ENCODE assay signal across 17 mouse cellular contexts in genomic region chr16:44165182-44165581, GRCm38 (mm10). TPM values are rescaled to one million over a fixed set of nuclear protein-coding genes. Genes with fewer than 3 reads are reported as not detected.
DNase-seq lines count a peak whose midpoint lies in the region; ATAC-seq and TF ChIP-seq lines count a peak whose summit lies in the region.
"Had no signal": no experiment of that assay in that cellular context is flagged by ENCODE, and none has a peak within 500 bp of the region (broad histone marks: within the 10 kb centered on the region; RNA-seq: fewer than 3 reads in every experiment).

No protein-coding gene starts in this region.

- H3K4me3 ChIP-seq in heart, embryonic 12.5 days = no peak overlapping the region
- H3K4me3 ChIP-seq in MEL (ENCODE audit: control insufficient read depth in 1 of 2, insufficient read depth in 1 of 2, low read depth in 2 of 2, low read length in 2 of 2) = no peak overlapping the region
- no peak overlapping the region for H3K4me3 ChIP-seq in liver, embryonic 13.5 days (replicated peaks)
- H3K4me3 ChIP-seq in stomach, embryonic 15.5 days (replicated peaks) = no peak overlapping the region
- no peak overlapping the region for H3K4me3 ChIP-seq in kidney, adult 2 months (ENCODE audit: insufficient read depth, low read depth, low read length)
- H3K4me3 ChIP-seq: hindbrain, embryonic 10.5 days; limb, embryonic 15.5 days had no signal

- no peaks in the 10 kb centered on the region for H3K79me2 ChIP-seq in MEL (ENCODE audit: control insufficient read depth, insufficient read depth, low read length, poor library complexity)

- H3K4me1 ChIP-seq in heart, embryonic 12.5 days (replicated peaks) = no peaks in the 10 kb centered on the region
- H3K4me1 ChIP-seq in MEL (ENCODE audit: control insufficient read depth in 1 of 2, insufficient read depth in 2 of 2, low read length in 2 of 2) = peaks cover 0 to 5% of the 10 kb centered on the region in 2 experiments; a peak in 2 of 4 replicates
- H3K4me1 ChIP-seq in liver, embryonic 13.5 days (replicated peaks) = 0 out of 2 replicates have a peak, but pooled peaks cover 3% of the 10 kb centered on the region
- H3K4me1 ChIP-seq in stomach, embryonic 15.5 days = no peaks in the 10 kb centered on the region
- H3K4me1 ChIP-seq in kidney, adult 2 months (ENCODE audit: control insufficient read depth, insufficient read depth, low read length) = no peaks in the 10 kb centered on the region; the same call in 1 of the 2 replicates
- H3K4me1 ChIP-seq: hindbrain, embryonic 10.5 days; limb, embryonic 15.5 days had no signal

- no peak for TF ChIP-seq CTCF in MEL (IDR thresholded peaks at IDR 0.05 in 2 of 3, conservative IDR thresholded peaks at IDR 0.05 in 1 of 3; ENCODE audit: control insufficient read depth in 1 of 3, insufficient read depth in 1 of 3, low read depth in 2 of 3, low read length in 3 of 3, poor library complexity in 1 of 3, severe bottlenecking in 1 of 3)
- TF ChIP-seq CTCF in kidney, adult 2 months (conservative IDR thresholded peaks at IDR 0.05; ENCODE audit: insufficient read depth, insufficient read length, low read depth, low read length) = no peak

- no peak for TF ChIP-seq RAD21 in MEL (IDR thresholded peaks at IDR 0.05; ENCODE audit: low read depth, low read length)

- H3K36me3 ChIP-seq in heart, embryonic 12.5 days = no peaks in the 10 kb centered on the region
- peaks cover 12 to 20% of the 10 kb centered on the region in 2 experiments; a peak in 3 of 4 replicates for H3K36me3 ChIP-seq in MEL (ENCODE audit: control insufficient read depth in 1 of 2, insufficient read depth in 2 of 2, low read length in 2 of 2)
- H3K36me3 ChIP-seq in liver, embryonic 13.5 days = peaks cover 2% of the 10 kb centered on the region
- no peaks in the 10 kb centered on the region for H3K36me3 ChIP-seq in stomach, embryonic 15.5 days
- no peaks in the 10 kb centered on the region for H3K36me3 ChIP-seq in kidney, adult 2 months (ENCODE audit: control insufficient read depth, insufficient read depth, low read length)
- H3K36me3 ChIP-seq: limb, embryonic 15.5 days had no signal

- H3K4me2 ChIP-seq in heart, embryonic 12.5 days = no peak overlapping the region
- no peak overlapping the region for H3K4me2 ChIP-seq in liver, embryonic 13.5 days
- H3K4me2 ChIP-seq in stomach, embryonic 15.5 days = no peak overlapping the region
- H3K4me2 ChIP-seq: limb, embryonic 15.5 days had no signal

- no peaks in the 10 kb centered on the region for H3K9me3 ChIP-seq in heart, embryonic 12.5 days (replicated peaks)
- H3K9me3 ChIP-seq in MEL (replicated peaks; ENCODE audit: insufficient read depth, low read length) = no peaks in the 10 kb centered on the region
- no peaks in the 10 kb centered on the region for H3K9me3 ChIP-seq in liver, embryonic 13.5 days (replicated peaks)
- H3K9me3 ChIP-seq in stomach, embryonic 15.5 days = no peaks in the 10 kb centered on the region
- H3K9me3 ChIP-seq: hindbrain, embryonic 10.5 days; limb, embryonic 15.5 days had no signal

- TF ChIP-seq EP300 in MEL (IDR thresholded peaks at IDR 0.05; ENCODE audit: low read depth in 1 of 2, low read length in 2 of 2) = no peak

- H3K27ac ChIP-seq in heart, embryonic 12.5 days (ENCODE audit: poor library complexity, severe bottlenecking) = 0 out of 2 replicates have a peak overlapping the region, but pooled peaks have one; percentile 8
- no peak overlapping the region for H3K27ac ChIP-seq in MEL (ENCODE audit: control insufficient read depth, low read depth, low read length)
- H3K27ac ChIP-seq in liver, embryonic 13.5 days = no peak overlapping the region
- H3K27ac ChIP-seq in stomach, embryonic 15.5 days = no peak overlapping the region
- H3K27ac ChIP-seq in kidney, adult 2 months (ENCODE audit: insufficient read depth, low read depth, low read length) = no peak overlapping the region
- H3K27ac ChIP-seq: hindbrain, embryonic 10.5 days; limb, embryonic 15.5 days had no signal

- WGBS in heart, embryonic 12.5 days = 58% methylated on average over 3 of the region's 3 CpGs
- 51% methylated on average over 3 of the region's 3 CpGs for WGBS in liver, embryonic 13.5 days (ENCODE audit: insufficient replicate concordance)
- 45% methylated on average over 3 of the region's 3 CpGs for WGBS in stomach, embryonic 15.5 days
- WGBS in kidney, adult 2 months = 50% methylated on average over 3 of the region's 3 CpGs

- H3K9ac ChIP-seq in heart, embryonic 12.5 days = no peak overlapping the region
- no peak overlapping the region for H3K9ac ChIP-seq in MEL (ENCODE audit: control insufficient read depth, low read depth, low read length, poor library complexity, severe bottlenecking)
- H3K9ac ChIP-seq in liver, embryonic 13.5 days = no peak overlapping the region
- H3K9ac ChIP-seq in stomach, embryonic 15.5 days = no peak overlapping the region
- H3K9ac ChIP-seq: limb, embryonic 15.5 days had no signal

- no peak for ATAC-seq in heart, embryonic 12.5 days (ENCODE audit: insufficient number of reproducible peaks, low FRiP score)
- peak; percentile 51 for ATAC-seq in liver, embryonic 13.5 days (ENCODE audit: low read depth)
- ATAC-seq in stomach, embryonic 15.5 days (ENCODE audit: insufficient read depth, low FRiP score, low read depth) = peak; percentile 39; the same call in 1 of the 2 replicates
- ATAC-seq: forebrain, embryonic 16.5 days had no signal

- TF ChIP-seq POLR2A in MEL (IDR thresholded peaks at IDR 0.05; ENCODE audit: control insufficient read depth in 1 of 2, insufficient read depth in 1 of 2, low read depth in 1 of 2, low read length in 2 of 2, poor library complexity in 1 of 2) = no peak
- TF ChIP-seq POLR2A in kidney, adult 2 months (IDR thresholded peaks at IDR 0.05; ENCODE audit: low read depth, low read length) = no peak

- DNase-seq in heart, adult 9 months (ENCODE audit: low spot score in 2 of 2) = no peak
- DNase-seq in MEL (ENCODE audit: low read depth, low spot score) = peak; percentile 64
- DNase-seq in liver, embryonic 13.5 days = no peak
- DNase-seq in kidney, adult 2 months = no peak
- no peak for DNase-seq in urinary bladder, postnatal 25 days (ENCODE audit: low spot score)
- DNase-seq: adrenal gland, adult 8-10 months; cerebellum, adult 8-10 months; gastrocnemius, postnatal 36 days; kidney, postnatal 36 days; layer of hippocampus, adult 9-11 months; right cerebral cortex, postnatal 25 days had no signal

- no peaks in the 10 kb centered on the region for H3K27me3 ChIP-seq in heart, embryonic 12.5 days (replicated peaks)
- no peaks in the 10 kb centered on the region for H3K27me3 ChIP-seq in MEL (ENCODE audit: control insufficient read depth in 1 of 2, insufficient read depth in 2 of 2, low read length in 2 of 2)
- H3K27me3 ChIP-seq in liver, embryonic 13.5 days = no peaks in the 10 kb centered on the region
- no peaks in the 10 kb centered on the region for H3K27me3 ChIP-seq in stomach, embryonic 15.5 days (replicated peaks)
- H3K27me3 ChIP-seq in kidney, adult 2 months (replicated peaks; ENCODE audit: control insufficient read depth, insufficient read depth, low read length) = no peaks in the 10 kb centered on the region
- H3K27me3 ChIP-seq: CH12.LX; limb, embryonic 15.5 days had no signal

TF ChIP-seq in MEL, 35 proteins besides CTCF, POLR2A, EP300 and RAD21:
- TF ChIP-seq USF1 (IDR thresholded peaks at IDR 0.05; ENCODE audit: low read depth, low read length) (no peak), MYC (IDR thresholded peaks at IDR 0.05; ENCODE audit: low read depth, low read length) (no peak), JUND (IDR thresholded peaks at IDR 0.05; ENCODE audit: low read depth, low read length) (no peak)

RNA-seq across cellular contexts. Expression of gene Usf3, which starts 7.9 kb away (rescaled TPM):
- polyA plus RNA-seq in heart, embryonic 12.5 days (2016; fragmentation: Nextera tagmentation; extraction: Ambion mirVana) = 2.4 and 3.2 TPM in 2 replicates
- 3.4 and 4.6 TPM in 2 replicates for total RNA-seq in MEL (2012; rRNA removed)
- polyA plus RNA-seq in MEL (2012; ENCODE audit: insufficient read depth in 1 of 2, insufficient read length in 2 of 2, low read depth in 1 of 2, low replicate concordance in 2 of 2, missing spikeins in 1 of 2) = 10 to 100 TPM; 11.0 to 89.6 TPM
- polyA plus RNA-seq in liver, embryonic 13.5 days (2015; fragmentation: Nextera tagmentation; extraction: Ambion mirVana) = 1.7 and 1.9 TPM in 2 replicates
- polyA plus RNA-seq in stomach, embryonic 15.5 days (2015; fragmentation: Nextera tagmentation; extraction: Ambion mirVana) = 3.3 and 3.4 TPM in 2 replicates
- 12.6 and 13.2 TPM in 2 replicates for polyA plus RNA-seq in kidney, adult 2 months (2012; rRNA removed)

RNA-seq across cellular contexts. Expression of gene Naa50, which starts 25.6 kb away (rescaled TPM):
- 98.7 and 103 TPM in 2 replicates for polyA plus RNA-seq in heart, embryonic 12.5 days (2016; fragmentation: Nextera tagmentation; extraction: Ambion mirVana)
- total RNA-seq in MEL (2012; rRNA removed) = 52.1 and 52.8 TPM in 2 replicates
- 100 to 1,000 TPM in 1 of 2 experiments, 10 to 100 TPM in 1; 90.4 to 204 TPM for polyA plus RNA-seq in MEL (2012; ENCODE audit: insufficient read depth in 1 of 2, insufficient read length in 2 of 2, low read depth in 1 of 2, low replicate concordance in 2 of 2, missing spikeins in 1 of 2)
- polyA plus RNA-seq in liver, embryonic 13.5 days (2015; fragmentation: Nextera tagmentation; extraction: Ambion mirVana) = 98.5 and 121 TPM in 2 replicates
- polyA plus RNA-seq in stomach, embryonic 15.5 days (2015; fragmentation: Nextera tagmentation; extraction: Ambion mirVana) = 110 and 112 TPM in 2 replicates
- polyA plus RNA-seq in kidney, adult 2 months (2012; rRNA removed) = 8.8 and 9.3 TPM in 2 replicates

RNA-seq across cellular contexts. Expression of gene Atp6v1a, which starts 25.7 kb away (rescaled TPM):
- 38.3 and 38.6 TPM in 2 replicates for polyA plus RNA-seq in heart, embryonic 12.5 days (2016; fragmentation: Nextera tagmentation; extraction: Ambion mirVana)
- 34.9 and 42.5 TPM in 2 replicates for total RNA-seq in MEL (2012; rRNA removed)
- 10 to 100 TPM in 1 of 2 experiments, not detected in 1; 38.5 TPM for polyA plus RNA-seq in MEL (2012; ENCODE audit: insufficient read depth in 1 of 2, insufficient read length in 2 of 2, low read depth in 1 of 2, low replicate concordance in 2 of 2, missing spikeins in 1 of 2)
- polyA plus RNA-seq in liver, embryonic 13.5 days (2015; fragmentation: Nextera tagmentation; extraction: Ambion mirVana) = 24.1 and 30.0 TPM in 2 replicates
- polyA plus RNA-seq in stomach, embryonic 15.5 days (2015; fragmentation: Nextera tagmentation; extraction: Ambion mirVana) = 49.4 and 51.8 TPM in 2 replicates
- 115 and 139 TPM in 2 replicates for polyA plus RNA-seq in kidney, adult 2 months (2012; rRNA removed)
